Mouse (Mus musculus): Measurements from ENCODE around the gene Mmp9. TPM values are rescaled to one million over a fixed set of nuclear protein-coding genes. Genes with fewer than 3 reads are reported as not detected.

Gene Mmp9
- polyA plus RNA-seq, 1 experiment: 363 TPM

DNA sequence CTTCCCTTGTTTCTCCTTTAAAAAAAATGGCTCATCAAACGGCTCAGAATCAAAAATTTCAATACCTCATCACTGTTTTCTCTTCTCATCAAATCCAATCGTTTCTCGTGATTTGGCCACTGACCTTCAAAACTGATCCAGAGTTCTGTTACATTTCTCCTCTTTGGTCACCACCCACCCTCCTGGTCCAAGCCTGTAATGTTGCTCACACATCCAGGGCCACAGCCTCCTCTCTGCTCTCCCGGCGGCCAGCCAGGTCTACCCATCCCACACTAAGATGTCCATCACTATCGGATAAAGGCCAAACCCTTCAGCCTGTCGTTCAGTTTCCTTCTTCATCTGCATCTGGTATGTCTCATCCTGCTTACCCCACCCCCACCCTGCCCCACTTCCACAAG lies 21.6 kb downstream of the Mmp9 start:
- no peak for TF ChIP-seq POLR2A (IDR thresholded peaks at IDR 0.05; ENCODE audit: borderline replicate concordance, control insufficient read depth, low read depth, low read length)
- no peak for TF ChIP-seq CTCF (IDR thresholded peaks at IDR 0.05; ENCODE audit: control insufficient read depth, insufficient read depth, low read length)
- 48% methylated on average over 7 of the region's 7 CpGs for WGBS
- Histone ChIP-seq H3K4me1 (ENCODE audit: control insufficient read depth, insufficient read depth, low read length) (no peaks in the 10 kb centered on the region), H3K4me3 (replicated peaks; ENCODE audit: control insufficient read depth, low read depth, low read length) (no peak overlapping the region), H3K27ac (ENCODE audit: control insufficient read depth, insufficient read depth, low read depth, low read length, poor library complexity) (no peak overlapping the region)

DNA sequence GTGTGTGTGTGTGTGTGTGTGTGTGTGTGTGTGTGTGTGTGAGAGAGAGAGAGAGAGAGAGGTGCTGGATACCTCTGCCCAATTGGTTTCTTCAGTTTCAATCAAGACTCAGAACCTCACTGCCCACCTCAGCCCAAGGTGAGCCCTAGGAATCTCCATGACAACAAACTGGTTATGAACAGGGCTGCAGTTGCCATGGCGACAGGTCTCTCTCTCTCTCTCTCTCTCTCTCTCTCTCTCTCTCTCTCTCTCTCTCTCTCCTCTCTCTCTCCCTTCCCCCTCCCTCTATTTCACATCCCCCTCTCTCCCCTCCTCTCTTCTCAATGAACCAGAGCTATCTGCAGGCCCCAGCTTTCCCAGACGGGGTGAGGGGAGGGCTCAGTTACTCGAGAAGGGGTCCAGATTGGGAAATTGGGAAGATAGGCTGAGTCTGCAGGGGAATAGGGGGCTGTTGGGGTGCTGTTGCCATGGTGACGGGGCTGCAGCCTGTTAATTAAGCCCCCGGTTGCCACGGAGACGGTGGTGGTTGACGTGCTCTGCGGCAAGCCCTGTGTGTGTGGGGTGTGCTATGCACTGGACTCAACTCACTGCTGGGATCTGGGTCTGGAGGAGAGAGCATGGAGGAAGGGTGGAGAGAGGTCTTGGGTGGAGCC lies 23.8 kb downstream of the Mmp9 start:
- H3K4me1 ChIP-seq (ENCODE audit: control insufficient read depth, insufficient read depth, low read length): no peaks in the 10 kb centered on the region
- WGBS: 65% methylated on average over 9 of the region's 9 CpGs
- no peak overlapping the region for H3K4me3 ChIP-seq (replicated peaks; ENCODE audit: control insufficient read depth, low read depth, low read length)
- H3K27ac ChIP-seq (ENCODE audit: control insufficient read depth, insufficient read depth, low read depth, low read length, poor library complexity): no peak overlapping the region
- TF ChIP-seq POLR2A (IDR thresholded peaks at IDR 0.05; ENCODE audit: borderline replicate concordance, control insufficient read depth, low read depth, low read length): no peak
- no peak for TF ChIP-seq CTCF (IDR thresholded peaks at IDR 0.05; ENCODE audit: control insufficient read depth, insufficient read depth, low read length)

DNA sequence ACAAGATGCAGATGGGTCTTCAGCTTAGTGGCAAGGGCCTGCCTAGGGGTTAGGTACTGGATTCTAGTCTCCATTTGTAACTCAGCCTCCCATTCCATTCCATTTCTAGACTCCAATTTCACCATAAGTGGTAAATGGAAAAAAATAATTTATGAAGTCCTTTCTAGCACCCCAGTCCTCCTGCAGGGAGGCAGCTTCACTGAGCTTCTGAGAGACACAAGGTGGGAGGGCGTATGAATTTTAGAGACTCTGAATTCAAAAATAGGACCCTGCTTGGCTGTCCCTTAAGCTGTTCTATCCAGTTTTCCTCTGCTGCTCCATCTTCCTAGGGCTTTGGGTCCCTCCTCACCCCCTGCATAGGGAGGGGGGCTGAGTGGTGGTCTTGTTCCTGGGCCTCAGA lies 24.4 kb downstream of the Mmp9 start:
- Histone ChIP-seq H3K4me1 (ENCODE audit: control insufficient read depth, insufficient read depth, low read length) (no peaks in the 10 kb centered on the region), H3K4me3 (replicated peaks; ENCODE audit: control insufficient read depth, low read depth, low read length) (no peak overlapping the region), H3K27ac (ENCODE audit: control insufficient read depth, insufficient read depth, low read depth, low read length, poor library complexity) (no peak overlapping the region)
- TF ChIP-seq CTCF (IDR thresholded peaks at IDR 0.05; ENCODE audit: control insufficient read depth, insufficient read depth, low read length) (no peak), POLR2A (IDR thresholded peaks at IDR 0.05; ENCODE audit: borderline replicate concordance, control insufficient read depth, low read depth, low read length) (no peak)
- WGBS: 86% methylated on average over 1 of the region's 1 CpGs

DNA sequence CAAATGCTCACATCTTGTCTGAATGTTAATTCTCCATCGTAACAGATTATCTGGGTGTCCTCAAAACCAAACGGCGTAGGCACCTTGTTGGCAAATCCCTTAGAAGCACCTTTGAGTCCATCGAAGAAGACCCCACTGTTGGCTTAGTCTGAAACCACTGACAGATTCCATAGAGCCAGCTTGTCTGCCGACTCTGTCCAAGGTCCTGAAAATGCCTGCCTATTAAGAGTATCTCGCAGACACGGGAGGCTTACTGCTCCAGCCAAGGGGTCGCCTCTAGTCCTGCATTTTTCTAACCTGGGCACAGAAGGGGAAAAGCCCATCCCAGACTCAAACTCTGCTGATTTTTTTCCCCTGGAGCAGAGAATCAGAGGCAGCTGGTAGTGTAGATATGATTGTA lies 25.8 kb downstream of the Mmp9 start:
- H3K27ac ChIP-seq (ENCODE audit: control insufficient read depth, insufficient read depth, low read depth, low read length, poor library complexity): no peak overlapping the region
- no peaks in the 10 kb centered on the region for H3K4me1 ChIP-seq (ENCODE audit: control insufficient read depth, insufficient read depth, low read length)
- no peak for TF ChIP-seq CTCF (IDR thresholded peaks at IDR 0.05; ENCODE audit: control insufficient read depth, insufficient read depth, low read length)
- no peak for TF ChIP-seq POLR2A (IDR thresholded peaks at IDR 0.05; ENCODE audit: borderline replicate concordance, control insufficient read depth, low read depth, low read length)
- WGBS: 16% methylated on average over 8 of the region's 8 CpGs
- H3K4me3 ChIP-seq (replicated peaks; ENCODE audit: control insufficient read depth, low read depth, low read length): no peak overlapping the region

DNA sequence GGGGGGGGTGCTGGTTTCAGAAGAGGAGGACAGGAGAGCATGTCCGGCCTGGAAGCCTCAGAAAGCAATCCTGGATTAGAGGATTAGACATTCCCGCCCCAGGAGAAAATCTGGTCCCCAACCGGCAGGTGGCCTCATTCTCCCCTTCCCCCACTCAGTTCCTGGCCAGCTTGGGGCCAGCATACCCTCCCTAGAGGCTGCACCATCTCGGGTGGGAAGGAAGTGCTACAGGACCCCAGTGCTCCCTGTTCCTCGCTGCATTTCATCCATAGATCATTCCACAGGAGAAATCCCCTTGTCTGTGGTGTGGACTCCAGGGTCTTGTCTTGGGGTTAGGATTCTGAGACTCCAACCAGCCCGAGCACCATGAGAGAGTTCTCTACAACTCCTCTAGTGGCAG lies 26.6 kb downstream of the Mmp9 start:
- H3K27ac ChIP-seq (ENCODE audit: control insufficient read depth, insufficient read depth, low read depth, low read length, poor library complexity): no peak overlapping the region
- no peak for TF ChIP-seq CTCF (IDR thresholded peaks at IDR 0.05; ENCODE audit: control insufficient read depth, insufficient read depth, low read length)
- TF ChIP-seq POLR2A (IDR thresholded peaks at IDR 0.05; ENCODE audit: borderline replicate concordance, control insufficient read depth, low read depth, low read length): no peak
- H3K4me1 ChIP-seq (ENCODE audit: control insufficient read depth, insufficient read depth, low read length): no peaks in the 10 kb centered on the region
- no peak overlapping the region for H3K4me3 ChIP-seq (replicated peaks; ENCODE audit: control insufficient read depth, low read depth, low read length)
- WGBS: 17% methylated on average over 6 of the region's 6 CpGs

DNA sequence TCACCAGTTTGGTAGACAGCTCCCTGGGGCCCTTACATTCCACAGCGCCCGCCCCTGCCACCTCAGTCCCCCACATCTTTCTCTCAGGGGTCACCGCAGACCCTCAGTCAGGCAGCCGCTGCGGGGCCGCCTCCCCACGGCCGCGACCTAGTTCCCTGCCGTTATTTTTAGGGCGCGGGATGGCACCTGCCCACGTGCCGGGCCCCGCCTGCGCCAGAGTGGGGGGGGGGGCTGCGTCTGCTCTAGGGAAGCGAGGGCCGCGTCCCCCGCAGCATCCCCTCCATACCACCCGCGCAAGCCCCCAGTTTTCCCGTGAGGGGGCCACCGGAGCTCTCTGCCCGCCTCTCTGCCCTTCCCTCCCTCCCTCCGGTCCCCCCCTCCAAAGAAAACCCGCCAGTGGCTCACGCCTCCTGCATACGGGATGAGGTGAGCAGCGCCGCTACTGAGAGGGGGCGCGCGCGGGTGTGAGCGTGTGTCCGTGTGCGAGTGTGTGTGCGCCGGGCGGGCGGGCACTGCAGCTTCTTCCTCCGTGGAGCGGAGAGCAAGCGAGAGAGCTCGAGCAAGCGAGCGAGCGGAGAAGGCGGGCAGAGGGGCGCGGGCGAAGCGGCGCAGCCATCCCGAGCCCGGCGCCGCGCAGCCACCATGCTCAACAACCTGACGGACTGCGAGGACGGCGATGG lies 27.3 kb downstream of the Mmp9 start:
- TF ChIP-seq POLR2A (IDR thresholded peaks at IDR 0.05; ENCODE audit: borderline replicate concordance, control insufficient read depth, low read depth, low read length): no peak
- no peak for TF ChIP-seq CTCF (IDR thresholded peaks at IDR 0.05; ENCODE audit: control insufficient read depth, insufficient read depth, low read length)
- Histone ChIP-seq H3K4me1 (ENCODE audit: control insufficient read depth, insufficient read depth, low read length) (no peaks in the 10 kb centered on the region), H3K27ac (ENCODE audit: control insufficient read depth, insufficient read depth, low read depth, low read length, poor library complexity) (no peak overlapping the region), H3K4me3 (replicated peaks; ENCODE audit: control insufficient read depth, low read depth, low read length) (no peak overlapping the region)
- 6% methylated on average over 62 of the region's 65 CpGs for WGBS

DNA sequence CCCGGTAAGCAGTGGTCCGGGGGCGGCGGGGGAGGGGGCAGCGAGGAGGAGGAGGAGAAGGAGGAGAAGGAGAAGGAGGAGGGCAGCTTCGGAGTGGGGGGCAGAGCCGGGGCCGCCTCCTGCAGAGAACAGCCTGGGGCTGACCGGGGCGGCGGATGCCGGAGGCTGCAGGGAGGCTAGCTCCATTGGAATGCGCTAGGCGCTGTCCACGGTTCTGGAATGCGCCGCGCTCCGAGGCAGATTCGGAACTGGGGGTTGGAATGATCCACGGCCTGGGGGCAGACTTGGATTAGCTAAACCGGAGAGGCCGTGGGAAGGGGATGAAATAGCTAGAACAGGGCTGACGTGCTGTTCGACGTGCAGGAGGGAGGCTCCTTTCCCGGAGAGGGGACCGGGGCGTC lies 27.9 kb downstream of the Mmp9 start:
- TF ChIP-seq CTCF (IDR thresholded peaks at IDR 0.05; ENCODE audit: control insufficient read depth, insufficient read depth, low read length): no peak
- no peak for TF ChIP-seq POLR2A (IDR thresholded peaks at IDR 0.05; ENCODE audit: borderline replicate concordance, control insufficient read depth, low read depth, low read length)
- Histone ChIP-seq H3K27ac (ENCODE audit: control insufficient read depth, insufficient read depth, low read depth, low read length, poor library complexity) (no peak overlapping the region), H3K4me3 (replicated peaks; ENCODE audit: control insufficient read depth, low read depth, low read length) (no peak overlapping the region), H3K4me1 (ENCODE audit: control insufficient read depth, insufficient read depth, low read length) (no peaks in the 10 kb centered on the region)
- WGBS: 1% methylated on average over 28 of the region's 29 CpGs

DNA sequence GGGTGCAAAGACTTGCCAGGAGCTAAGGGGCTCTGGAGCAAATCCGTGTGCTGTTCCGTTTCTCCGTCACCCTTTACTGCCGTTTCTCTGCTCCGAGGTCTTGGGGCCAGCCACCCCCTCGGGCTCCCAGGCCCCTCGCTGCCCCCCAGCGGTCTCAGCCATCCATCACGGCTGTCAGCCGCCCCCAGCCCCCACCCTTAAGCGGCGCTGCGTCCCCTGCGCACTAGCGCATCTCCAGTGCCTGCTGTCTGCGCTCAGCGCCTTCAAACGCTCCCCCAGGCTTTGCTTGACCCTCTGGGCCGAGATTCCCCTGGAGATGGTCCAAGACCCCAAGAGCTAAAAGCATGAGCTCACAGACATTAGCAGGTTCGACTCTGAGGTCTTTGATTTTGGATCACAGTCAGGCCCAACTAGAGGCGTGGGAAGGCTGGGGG lies 28.8 kb downstream of the Mmp9 start:
- Histone ChIP-seq H3K27ac (ENCODE audit: control insufficient read depth, insufficient read depth, low read depth, low read length, poor library complexity) (no peak overlapping the region), H3K4me1 (ENCODE audit: control insufficient read depth, insufficient read depth, low read length) (no peaks in the 10 kb centered on the region), H3K4me3 (replicated peaks; ENCODE audit: control insufficient read depth, low read depth, low read length) (no peak overlapping the region)
- TF ChIP-seq POLR2A (IDR thresholded peaks at IDR 0.05; ENCODE audit: borderline replicate concordance, control insufficient read depth, low read depth, low read length) (no peak), CTCF (IDR thresholded peaks at IDR 0.05; ENCODE audit: control insufficient read depth, insufficient read depth, low read length) (no peak)
- WGBS: 8% methylated on average over 21 of the region's 21 CpGs
